Mouse (Mus musculus): ENCODE data around the gene Itm2a. TPM values are rescaled to one million over a fixed set of nuclear protein-coding genes. Genes with fewer than 3 reads are reported as not detected.

Itm2a gene
- polyA plus RNA-seq, 1 experiment from 2014 or later, result 151 TPM

Other genes starting within 250 kb of the Itm2a start
- 0.12 and 0.15 TPM in 2 replicates for gene Gpr174, start 147.5 kb downstream of the Itm2a start, polyA plus RNA-seq (2015; fragmentation: Nextera tagmentation; extraction: Ambion mirVana)